Mouse (Mus musculus) regulatory T cell (primary cell): ENCODE data around the gene C3.

Experiments used
- in situ Hi-C: fragments of 300-600 bp; cut with MboI, MseI; formaldehyde crosslinking; loops from one replicate; pipeline ENCODE4 v1.15.1; 2025; ENCODE audit warnings: high pct_unique_total_duplicates

The C3 gene

DNA sequence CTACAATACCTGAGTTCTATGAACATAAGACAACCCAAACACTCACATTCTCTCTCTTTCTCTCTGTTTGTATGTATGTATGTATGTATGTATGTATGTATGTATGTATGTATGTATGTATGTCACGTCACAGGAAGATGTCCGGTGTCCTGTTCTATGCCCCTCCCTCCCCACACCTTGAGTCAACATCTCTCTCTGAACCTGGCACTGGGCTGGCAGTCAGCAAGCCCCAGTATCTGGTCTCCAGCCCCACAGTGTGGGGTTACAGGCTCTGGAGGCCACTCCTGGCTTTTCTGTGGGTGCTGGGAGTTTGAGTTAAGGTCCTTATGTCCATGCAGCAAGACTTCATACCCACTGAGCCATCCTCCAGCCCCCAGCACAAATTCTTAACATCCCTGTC lies 468 bp downstream of the C3 start:
- in situ Hi-C loops, result loop anchor here (5.0 kb wide), 1 partner anchor 105 kb away; no protein-coding TSS in a partner anchor

DNA sequence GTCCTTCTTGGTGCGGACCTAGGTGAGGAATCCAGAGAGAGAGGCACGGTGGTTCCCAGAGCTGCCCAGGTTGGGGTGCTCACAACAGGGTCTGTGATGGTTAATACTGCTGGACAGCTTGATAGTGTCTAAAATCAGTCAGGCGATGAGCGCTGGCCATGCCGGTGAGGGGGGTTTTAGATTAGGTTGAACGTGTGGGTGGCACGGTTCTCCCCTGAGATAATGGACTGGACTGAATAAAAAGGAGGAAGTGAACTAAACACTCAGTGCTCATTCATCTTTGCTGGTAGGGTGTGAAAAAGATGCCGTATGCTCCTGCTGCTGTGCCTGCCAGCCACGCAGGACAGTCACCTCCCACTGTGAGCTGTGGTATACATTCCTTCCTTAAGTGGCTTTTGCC lies 4.6 kb downstream of the C3 start:
- in situ Hi-C loops, result no loop called here

DNA sequence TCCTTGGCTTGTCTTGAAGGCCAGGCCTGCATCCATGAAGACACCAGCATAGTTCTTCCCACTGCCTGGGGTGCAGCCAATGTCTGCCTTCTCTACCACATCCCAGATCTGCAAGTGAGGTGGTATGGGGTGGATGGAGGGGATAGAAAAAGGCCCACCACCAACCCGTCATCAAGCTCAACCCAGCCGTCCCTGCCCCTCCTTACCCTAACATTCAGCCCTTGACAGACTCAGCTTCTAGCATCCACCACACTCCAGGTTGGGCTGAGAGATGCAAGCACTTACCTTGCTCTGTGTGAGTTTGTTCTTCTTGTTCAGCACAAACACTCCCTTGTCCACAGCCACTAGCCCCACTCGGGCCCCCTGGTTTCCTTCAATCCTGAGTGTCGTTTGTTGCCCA lies 6.0 kb downstream of the C3 start:
- in situ Hi-C loops, result no loop called here

DNA sequence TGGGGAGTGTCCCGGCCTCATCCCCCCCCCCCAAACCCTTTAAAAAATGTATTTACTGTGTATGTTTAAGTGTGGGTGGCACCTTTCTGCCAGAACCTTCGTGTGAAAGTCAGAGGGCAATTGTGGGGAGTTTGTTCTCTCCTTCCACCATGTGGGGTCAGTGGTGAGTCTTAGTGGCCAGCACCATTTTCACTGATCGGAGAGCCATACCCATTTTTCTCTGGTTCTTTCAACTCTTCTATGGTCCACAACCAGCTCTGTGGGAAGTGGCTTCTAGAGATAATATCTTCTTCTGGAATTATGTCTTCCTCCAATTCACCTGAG lies 8.1 kb downstream of the C3 start:
- in situ Hi-C loops, result no loop called here

DNA sequence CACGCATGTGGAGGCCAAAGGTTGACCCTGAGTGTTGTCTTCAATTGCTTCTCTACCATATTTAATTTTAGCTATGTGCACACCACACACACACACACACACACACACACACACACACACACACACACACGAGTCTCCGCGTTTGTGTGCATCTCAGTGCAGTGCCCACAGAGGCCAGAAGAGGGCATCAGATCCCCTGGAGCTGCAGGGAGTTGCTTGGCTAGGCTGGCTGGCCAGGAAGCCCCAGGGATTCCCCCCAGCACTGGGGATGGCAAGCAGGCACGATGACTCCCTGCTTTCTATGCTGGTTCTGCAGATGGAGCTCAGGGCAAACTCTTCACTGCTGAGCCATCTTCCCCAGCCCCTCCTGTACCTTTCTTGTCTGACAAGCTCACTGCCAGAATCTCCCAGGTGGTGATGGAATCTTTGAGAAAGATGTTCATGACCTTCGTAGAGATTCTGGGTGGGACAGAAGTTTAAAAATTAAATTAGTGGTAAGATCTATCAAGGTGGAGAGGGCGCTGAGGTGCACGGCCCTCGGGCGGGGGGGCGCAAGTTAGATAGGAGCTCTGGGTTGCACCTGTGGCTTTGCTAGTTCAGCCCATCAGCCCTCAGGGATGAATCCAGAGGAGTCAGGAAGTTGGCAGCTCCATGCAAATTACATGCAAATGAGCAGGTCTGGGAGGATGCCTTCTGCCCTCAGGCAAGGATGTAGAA lies 8.6 kb downstream of the C3 start:
- in situ Hi-C loops, result no loop called here

DNA sequence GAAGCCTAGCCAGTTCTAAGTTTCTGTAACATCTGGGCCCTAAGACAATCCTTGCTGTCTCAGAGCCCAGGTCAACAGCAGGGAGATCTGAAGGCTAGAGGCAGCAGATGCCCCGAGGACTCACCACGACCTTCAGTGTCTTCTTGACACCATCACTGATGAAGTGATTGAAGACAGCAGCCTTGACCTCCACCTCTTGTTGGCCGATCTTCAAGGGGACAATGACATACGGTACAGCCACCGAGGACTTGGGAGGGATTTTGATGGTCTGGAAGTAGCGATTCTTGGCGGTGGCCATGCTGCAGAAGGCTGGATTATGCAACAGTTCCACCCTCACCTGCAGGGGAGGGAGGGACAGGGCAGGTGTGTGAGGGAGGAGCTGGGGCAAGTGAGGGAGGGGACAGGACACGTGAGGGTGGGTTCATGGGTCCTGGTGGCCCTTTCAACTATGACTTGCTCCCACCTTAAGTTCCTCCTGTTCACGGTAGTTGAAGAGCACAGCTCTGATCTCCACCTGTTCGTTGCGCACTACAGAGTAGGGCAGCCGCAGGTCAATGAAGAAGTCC lies 9.5 kb downstream of the C3 start:
- in situ Hi-C loops, result no loop called here

DNA sequence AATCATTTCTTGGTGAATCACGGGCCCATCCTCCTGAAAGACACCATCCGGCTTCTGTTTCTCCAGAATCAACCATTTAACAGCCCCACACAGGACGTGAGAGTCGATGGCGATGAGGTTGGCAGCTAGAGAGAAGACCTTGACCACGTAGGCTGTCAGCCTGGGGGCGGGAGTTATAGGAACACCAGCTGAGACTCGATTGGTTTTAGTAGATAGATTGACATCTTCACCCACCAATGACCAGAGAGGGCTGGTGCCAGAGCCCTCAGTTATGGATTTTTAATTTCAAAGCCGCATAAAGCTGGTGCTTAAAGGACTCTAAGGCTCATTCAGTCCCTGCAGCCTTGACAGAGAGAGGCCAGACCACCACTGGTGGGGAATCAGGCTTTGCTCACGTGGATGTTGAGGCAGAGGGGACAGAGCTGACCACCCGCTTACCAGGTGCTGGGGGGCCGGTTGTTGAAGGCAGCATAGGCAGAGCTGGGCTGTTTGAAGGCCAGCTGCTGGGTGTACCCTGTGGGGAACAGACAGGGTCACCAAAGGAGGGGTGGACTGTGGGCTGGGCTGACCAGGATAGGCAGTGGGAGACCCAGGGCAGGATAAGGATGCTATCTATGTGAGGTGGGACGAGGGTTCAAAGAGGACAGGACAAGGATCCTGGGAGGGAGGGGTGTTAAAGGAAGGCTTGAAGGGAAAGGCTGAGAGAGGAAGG lies 13.1 kb downstream of the C3 start:
- in situ Hi-C loops, result no loop called here

DNA sequence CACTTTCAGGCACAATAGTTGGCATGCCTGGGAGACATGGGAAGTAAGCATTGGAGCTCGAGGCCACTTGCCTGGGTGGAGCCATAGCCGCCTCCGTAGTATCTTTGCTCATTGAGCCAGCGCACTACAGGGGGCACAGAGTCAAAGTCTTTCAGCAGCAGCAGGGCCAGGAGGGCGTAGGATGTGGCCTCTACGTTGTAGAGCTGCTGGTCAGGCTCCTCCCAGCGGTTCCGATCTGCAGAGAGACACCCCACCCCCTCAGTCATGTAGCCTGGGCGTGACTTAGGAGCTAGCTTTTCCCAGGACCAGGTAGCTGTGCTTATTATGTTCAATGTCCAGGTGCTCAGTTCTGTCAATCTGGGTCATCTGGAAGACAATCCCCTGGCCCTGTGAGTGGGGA lies 16.4 kb downstream of the C3 start:
- in situ Hi-C loops, result no loop called here

DNA sequence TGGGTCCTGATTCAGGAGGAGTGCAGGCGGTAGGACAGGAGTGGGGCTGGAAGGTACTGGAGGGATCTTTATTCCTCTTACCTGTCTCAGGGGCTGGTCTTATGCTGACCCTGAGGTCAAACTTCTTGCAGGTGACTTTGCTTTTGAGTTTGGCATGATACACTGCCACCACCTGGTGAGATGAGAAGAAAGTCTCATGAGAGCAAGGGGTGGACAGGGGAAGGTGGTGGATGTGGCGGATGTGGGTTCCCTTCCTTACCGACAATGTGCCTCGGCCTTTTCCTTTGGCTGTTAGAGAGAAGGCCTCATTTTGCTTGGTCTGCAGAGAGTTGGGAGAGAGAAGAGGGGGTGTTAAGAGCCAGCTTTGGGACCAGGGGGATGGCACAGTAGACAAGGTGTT lies 18.6 kb downstream of the C3 start:
- in situ Hi-C loops, result no loop called here

DNA sequence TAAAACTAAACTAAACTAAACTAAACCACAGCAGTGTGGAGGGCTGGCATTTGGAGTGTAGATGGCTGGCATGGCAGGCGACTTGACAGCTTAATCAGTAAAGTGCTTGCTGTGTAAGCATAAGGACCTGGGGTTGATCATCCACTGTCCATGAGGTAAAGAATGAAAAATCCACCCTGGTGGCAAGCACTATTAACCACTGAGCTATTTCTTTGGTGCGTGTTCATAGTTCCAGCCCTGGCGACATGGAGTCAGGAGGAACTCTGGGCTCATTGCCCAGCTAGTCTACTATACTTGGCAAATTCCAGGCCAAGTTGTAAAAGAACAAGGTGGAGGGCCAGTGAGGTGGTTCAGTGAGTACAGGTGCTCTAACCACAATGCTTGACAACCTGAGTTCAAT lies 20.0 kb downstream of the C3 start:
- in situ Hi-C loops, result no loop called here

DNA sequence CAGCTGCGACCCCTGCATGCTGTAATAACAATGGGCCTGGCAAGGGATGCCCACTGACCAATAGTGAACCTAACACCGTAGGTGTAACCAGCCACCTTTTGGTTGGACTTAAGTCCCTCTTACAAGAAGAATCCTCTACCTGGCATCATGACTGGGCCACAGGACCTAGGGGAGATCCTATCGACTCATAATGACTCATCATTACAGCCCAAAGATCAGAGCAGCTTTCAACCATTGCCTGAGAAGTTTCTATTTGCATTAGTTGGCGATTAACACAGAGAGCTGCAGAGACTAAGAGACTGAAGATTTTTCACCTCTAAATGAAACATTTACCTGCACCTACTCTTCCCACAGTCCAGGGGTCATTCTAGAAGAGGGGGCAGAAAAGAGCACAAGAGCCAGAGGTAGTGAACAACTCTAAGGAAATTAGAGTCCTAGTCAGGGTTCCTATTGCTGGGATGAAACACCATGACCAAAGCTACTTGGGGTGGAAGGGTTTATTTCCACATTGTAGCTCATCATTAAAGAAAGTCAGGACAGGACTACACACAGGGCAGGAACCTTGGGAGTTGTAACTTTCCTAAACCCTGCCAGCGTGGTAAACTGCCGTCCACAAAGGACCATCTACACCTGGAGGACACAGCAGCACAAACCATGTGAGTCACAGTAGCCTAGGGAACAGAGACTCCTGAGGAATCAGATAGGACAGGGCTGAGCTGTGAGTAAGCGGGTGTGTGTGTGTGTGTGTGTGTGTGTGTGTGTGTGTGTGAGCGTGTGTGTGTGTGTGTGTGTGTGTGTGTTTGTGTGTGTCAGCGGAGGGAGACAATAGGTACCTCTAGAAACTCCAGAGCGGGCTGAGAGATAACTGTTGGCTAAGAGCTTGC lies 25.9 kb downstream of the C3 start:
- in situ Hi-C loops, result no loop called here

DNA sequence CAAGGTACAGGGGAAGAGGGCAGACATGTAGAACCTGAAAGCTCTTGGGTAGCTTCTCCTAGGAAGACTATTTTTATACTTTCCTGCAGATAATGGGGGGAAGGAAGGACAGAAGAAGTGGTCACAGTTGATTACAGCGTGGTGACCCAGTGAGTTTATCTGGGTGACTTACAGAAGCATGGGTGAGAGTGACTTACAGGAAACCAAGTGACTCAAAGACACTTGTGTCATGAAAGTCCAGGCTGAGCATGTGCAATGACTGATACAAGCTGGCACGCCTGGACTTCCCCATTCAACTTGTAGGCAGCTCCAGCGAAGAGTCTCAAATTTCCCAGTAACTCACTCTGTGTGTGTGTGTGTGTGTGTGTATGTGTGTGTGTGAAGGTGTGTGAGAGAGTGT lies 29.7 kb downstream of the C3 start:
- in situ Hi-C loops, result no loop called here

DNA sequence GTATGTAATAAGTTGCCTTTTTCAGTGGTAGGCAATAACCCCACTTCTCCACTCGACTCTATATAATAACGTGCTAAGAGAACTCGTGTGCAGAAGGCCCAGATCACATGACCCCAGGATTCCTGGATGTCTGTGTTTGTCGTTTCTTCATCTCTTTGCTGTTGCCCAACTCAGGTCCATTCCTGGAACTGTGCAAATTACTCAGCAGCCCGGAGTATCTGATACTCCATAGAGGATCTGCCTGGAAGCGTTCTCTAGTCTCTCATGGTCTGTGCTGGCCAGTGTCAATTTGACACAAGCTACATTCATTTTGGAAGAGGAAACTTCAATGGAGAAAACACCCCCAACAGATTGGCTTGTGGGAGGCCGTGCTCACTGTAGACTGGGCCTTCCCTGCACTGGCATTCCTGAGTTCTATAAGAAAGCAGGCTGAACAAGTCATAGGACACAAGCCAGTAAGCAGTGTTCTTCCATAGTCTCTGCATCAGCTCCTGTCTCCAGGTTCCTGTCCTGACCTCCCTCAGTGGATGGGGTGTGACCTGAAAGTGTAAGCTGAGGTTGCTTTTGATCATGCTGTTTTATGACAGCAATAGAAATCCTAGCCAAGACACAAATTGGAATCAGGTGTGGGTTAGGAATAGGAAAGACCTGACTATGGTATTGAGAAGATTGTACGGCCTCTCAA lies 32.5 kb downstream of the C3 start:
- in situ Hi-C loops, result no loop called here

DNA sequence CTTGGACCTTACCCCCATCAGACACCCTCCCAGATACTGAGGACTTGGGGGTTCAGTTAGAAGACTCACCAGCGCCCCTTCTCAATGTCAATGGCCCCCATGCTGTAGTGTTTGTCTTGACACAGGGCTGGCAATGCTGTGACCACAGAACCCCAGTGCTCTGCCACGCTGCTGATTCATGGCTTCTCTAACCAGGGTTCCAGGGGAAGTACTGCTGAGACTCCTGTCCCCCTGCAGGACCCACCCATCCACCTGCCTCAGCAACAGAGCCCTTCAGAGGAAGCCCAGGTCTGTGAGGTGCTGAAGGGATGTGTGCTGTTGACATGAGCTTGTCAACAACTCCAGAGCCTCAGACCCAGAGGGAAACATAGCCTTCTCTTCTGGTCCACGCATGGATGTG lies 33.2 kb downstream of the C3 start:
- in situ Hi-C loops, result no loop called here

DNA sequence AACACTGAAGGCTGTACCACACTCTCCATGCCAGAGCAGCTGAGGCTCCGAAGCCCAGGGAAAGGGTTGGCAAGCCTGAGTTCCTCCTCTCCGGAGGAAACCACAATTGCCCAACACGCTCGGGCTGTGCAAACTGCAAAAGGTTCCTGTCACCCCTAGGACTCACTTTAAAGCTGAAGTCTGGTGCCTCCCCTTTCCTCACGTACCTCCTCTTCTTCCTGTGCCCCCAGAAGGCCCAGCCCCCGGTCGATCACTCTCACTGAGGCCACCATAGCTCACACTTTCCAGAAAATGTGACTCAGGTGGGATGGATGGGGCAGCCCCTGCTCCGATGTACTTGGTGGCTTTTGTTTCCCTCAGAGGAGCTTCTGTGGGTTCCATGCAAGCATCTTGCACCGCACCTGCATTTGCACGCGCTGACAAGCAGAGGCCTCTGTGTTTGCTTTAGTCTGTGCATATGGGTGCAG lies 33.9 kb downstream of the C3 start, which contains the start of gene Tnfsf14:
Tnfsf14 (minus strand) TSS at position 137 of the 467 bp plus-strand sequence.
- in situ Hi-C loops, result no loop called here

DNA sequence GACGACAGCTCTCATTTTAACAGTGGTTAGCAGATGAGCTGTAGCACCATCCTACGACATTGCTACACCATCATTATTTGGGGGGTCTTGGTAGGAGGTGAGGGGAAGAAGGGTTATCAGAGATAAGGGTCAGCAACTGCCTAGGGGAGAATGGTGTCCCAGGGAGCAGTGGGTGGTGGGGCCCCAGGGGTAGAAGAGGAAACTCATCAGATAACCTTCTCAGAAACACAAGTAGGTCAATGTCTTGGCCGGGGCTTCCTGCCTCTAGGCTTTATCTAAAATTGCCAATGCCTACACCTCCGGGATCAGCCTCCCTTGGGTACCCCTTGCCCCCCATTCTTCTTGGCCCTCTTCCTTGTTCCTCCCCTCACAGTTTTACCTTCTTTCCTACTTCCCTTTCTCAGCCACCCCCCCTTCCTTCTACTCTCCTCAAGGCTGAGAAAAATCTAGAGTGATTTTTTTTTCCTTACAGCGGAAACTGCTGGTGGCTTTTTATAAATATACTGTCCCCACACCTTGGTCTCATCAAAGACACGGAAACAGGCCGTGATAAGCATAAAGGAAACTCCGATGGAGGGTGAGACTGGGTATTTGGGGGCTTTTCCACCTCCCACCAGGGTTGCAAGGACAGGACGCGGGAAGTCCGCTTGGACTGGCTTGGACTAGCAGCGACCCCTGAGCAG lies 39.3 kb downstream of the C3 start:
- in situ Hi-C loops, result no loop called here

DNA sequence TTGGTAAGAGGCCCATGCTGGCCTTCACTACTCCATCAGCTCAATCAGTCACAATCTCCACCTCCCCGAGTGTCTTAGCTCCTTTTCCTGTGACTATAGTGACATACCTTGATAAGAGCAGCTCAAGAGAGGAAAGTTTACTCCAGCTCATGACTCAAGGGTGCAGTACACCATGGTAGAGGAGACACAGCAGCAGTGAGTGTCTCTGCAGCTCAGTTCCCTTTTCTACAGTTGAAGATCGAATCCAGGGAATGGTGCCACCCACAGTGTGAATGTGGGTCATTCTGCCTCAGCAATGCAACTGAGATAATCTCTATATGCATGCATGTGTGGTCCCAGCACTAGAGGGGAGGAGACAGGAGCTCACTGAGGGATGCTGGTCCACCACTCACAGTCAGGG lies 42.3 kb downstream of the C3 start:
- in situ Hi-C loops, result no loop called here

DNA sequence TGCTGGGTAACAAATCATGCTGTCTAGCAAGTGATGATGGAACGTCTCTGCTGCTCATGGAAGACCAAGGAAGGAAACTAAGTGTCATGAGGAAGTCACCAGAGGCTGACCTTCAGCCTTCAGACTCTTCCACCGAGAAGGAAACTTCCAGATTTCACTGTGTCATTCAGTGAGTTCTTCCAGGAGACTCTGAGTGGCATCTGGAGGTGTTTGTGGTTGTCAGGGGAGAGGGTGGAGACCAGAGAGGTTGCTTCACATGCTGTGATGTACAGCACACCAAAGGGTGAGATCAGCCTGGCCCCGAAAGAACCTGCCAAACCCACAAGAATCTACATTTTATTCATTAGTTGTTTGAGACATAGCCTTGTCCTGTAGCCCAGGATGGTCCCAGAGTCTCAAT lies 45.1 kb downstream of the C3 start:
- in situ Hi-C loops, result no loop called here

DNA sequence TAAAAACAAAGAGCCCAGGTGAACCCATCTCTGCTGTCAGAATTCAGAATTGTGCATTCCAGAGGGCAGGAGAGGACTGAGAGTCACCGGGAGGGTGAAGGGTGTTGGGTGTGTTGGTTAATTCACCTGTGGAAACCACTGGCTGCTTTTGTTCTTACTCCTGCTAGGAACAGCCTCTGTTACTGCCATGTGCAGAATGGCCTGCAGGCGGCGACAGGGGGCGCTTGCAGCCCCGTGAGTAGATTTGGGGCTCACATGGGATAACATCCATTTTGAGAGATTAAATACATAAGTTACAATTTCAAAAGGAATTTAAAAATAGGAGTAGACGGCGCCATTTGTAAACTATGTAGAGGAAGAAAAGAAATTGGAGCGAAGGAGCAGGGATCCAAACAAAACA lies 47.6 kb downstream of the C3 start:
- in situ Hi-C loops, result no loop called here

DNA sequence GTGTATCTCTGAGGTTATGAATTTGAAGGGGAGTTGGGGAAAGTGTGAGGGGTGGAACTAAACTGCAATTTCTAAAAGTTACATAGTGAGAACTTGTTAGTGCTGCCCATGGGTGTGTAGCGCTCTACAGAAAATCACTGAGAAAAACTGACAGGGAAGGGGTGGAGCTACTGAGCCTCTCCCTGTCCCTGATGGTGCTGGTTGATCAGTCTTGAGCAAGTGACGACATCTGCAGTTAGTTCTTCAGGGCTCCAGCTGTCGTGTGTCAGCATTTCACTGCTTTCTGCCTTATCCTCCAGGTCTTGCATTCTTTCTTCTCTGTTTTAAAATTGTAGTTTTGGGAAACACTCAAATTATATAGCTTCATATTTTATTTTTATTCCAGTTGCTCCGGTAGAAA lies 54.6 kb downstream of the C3 start:
- in situ Hi-C loops, result no loop called here

DNA sequence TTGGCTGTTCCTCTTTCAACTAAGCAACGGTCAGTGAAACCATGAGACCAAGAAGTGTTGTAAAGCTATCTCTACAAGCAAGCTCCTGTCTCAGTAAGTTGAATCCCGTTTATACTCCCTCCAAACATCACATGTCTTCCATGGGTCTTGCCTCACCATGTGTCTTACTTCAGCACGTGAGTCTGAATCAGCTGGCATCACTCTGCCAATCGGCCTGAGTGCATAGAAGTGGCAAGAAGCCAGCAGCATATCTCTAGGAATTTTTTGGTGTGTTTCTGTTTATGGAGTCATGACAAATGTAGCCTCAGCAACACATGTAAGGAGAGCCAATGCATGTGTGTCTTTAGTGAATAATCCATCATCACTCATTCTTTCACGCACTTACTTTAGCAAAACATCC lies 55.6 kb downstream of the C3 start:
- in situ Hi-C loops, result no loop called here
